Mouse (Mus musculus) stomach, postnatal 0 days (tissue): ENCODE results near the gene Gorab.

Experiments
- CTCF ChIP-seq: IDR thresholded peaks from 2 replicates; pipeline ENCODE4 v1.5.1; 2016; ENCODE audit warnings: antibody characterized with exemption, low read depth, mild to moderate bottlenecking, moderate library complexity
- EP300 ChIP-seq: optimal IDR thresholded peaks from 2 replicates; pipeline ENCODE3; 2016; ENCODE audit warnings: antibody characterized with exemption

- TF ChIP-seq CTCF (no peak), EP300 (no peak)
These were observed 10.7 kb upstream of the Gorab start for GRCm38 (mm10) chr1:163414200-163414599.
